Comparison of ENCODE assay signal across 8 mouse cellular contexts in genomic region chr1:161036411-161036841, GRCm38 (mm10). TPM values are rescaled to one million over a fixed set of nuclear protein-coding genes. Genes with fewer than 3 reads are reported as not detected.
A peak's percentile ranks its signal among the peaks of the same experiment; 100 is the strongest.
DNase-seq lines count a peak whose midpoint lies in the region; ATAC-seq and TF ChIP-seq lines count a peak whose summit lies in the region.

No protein-coding gene starts in this region.

- intact Hi-C loops in heart, adult 2 months (cut with DNase I): loop anchor here (10.0 kb wide), 3 partner anchors 158 to 822 kb away; partner anchors contain the start of gene Cacybp
- intact Hi-C loops in heart, postnatal 14 days (cut with DNase I): loop anchor here (5.0 to 10.0 kb wide), 2 partner anchors 96 to 822 kb away; partner anchors contain the start of genes Cacybp and Klhl20

- peak overlapping the region; percentile 74 for H3K4me3 ChIP-seq in heart, adult 2 months
- H3K4me3 ChIP-seq in cortical plate, adult 2 months (ENCODE audit: insufficient read depth, low read length): peak overlapping the region; percentile 91
- H3K4me3 ChIP-seq in hindbrain, embryonic 15.5 days: peak overlapping the region; percentile 64
- H3K4me3 ChIP-seq in midbrain, embryonic 14.5 days (replicated peaks; ENCODE audit: low read depth, low read length): peak overlapping the region; percentile 85

- no peaks in the 10 kb centered on the region for H3K9me3 ChIP-seq in hindbrain, embryonic 15.5 days
- H3K9me3 ChIP-seq in midbrain, embryonic 14.5 days (ENCODE audit: control insufficient read depth, low read length): no peaks in the 10 kb centered on the region

- no peak for TF ChIP-seq EP300 in heart, adult 2 months (IDR thresholded peaks at IDR 0.05; ENCODE audit: insufficient read depth, low read depth, low read length)

- H3K4me2 ChIP-seq in hindbrain, embryonic 15.5 days: peak overlapping the region; percentile 73
- H3K4me2 ChIP-seq in midbrain, embryonic 14.5 days (ENCODE audit: low read length): peak overlapping the region; percentile 92

- H3K79me2 ChIP-seq in heart, adult 2 months (replicated peaks; ENCODE audit: control insufficient read depth, insufficient read depth, low read length): 0 out of 2 replicates have a peak, but pooled peaks cover 2% of the 10 kb centered on the region

- peaks cover 8% of the 10 kb centered on the region for H3K4me1 ChIP-seq in heart, adult 2 months (ENCODE audit: control insufficient read depth, insufficient read depth, low read length)
- H3K4me1 ChIP-seq in cortical plate, adult 2 months (ENCODE audit: control insufficient read depth, insufficient read depth, low read length): no peaks in the 10 kb centered on the region; the same call in 1 of the 2 replicates
- peaks cover 33% of the 10 kb centered on the region for H3K4me1 ChIP-seq in hindbrain, embryonic 15.5 days (replicated peaks)
- H3K4me1 ChIP-seq in midbrain, embryonic 14.5 days (ENCODE audit: control insufficient read depth, insufficient read depth, low read length): peaks cover 25% of the 10 kb centered on the region

- no peak for TF ChIP-seq POLR2A in heart, adult 2 months (IDR thresholded peaks at IDR 0.05; ENCODE audit: insufficient read depth, low read depth, low read length)
- TF ChIP-seq POLR2A in cortical plate, adult 2 months (IDR thresholded peaks at IDR 0.05; ENCODE audit: extremely low read depth, insufficient read depth, low read length): no peak

- peak overlapping the region; percentile 85 for H3K9ac ChIP-seq in heart, adult 2 months (ENCODE audit: low read depth, low read length)
- peak overlapping the region; percentile 70 for H3K9ac ChIP-seq in hindbrain, embryonic 15.5 days
- peak overlapping the region; percentile 75 for H3K9ac ChIP-seq in midbrain, embryonic 14.5 days (replicated peaks; ENCODE audit: low read length)

- no peak for ATAC-seq in hindbrain, embryonic 15.5 days (ENCODE audit: low FRiP score, low read depth)
- no peak for ATAC-seq in midbrain, embryonic 14.5 days (ENCODE audit: low FRiP score, low TSS enrichment)

- no peaks in the 10 kb centered on the region for H3K27me3 ChIP-seq in heart, adult 2 months (ENCODE audit: control insufficient read depth, insufficient read depth, low read length)
- H3K27me3 ChIP-seq in hindbrain, embryonic 15.5 days: no peaks in the 10 kb centered on the region
- no peaks in the 10 kb centered on the region for H3K27me3 ChIP-seq in midbrain, embryonic 14.5 days (ENCODE audit: control insufficient read depth, insufficient read depth, low read length)

- H3K27ac ChIP-seq in heart, adult 2 months: peak overlapping the region; percentile 97; the same call in 1 of the 2 replicates
- H3K27ac ChIP-seq in cortical plate, adult 2 months (ENCODE audit: insufficient read depth, low read length): no peak overlapping the region
- peak overlapping the region; percentile 90 for H3K27ac ChIP-seq in hindbrain, embryonic 15.5 days (replicated peaks)
- peak overlapping the region; percentile 78 for H3K27ac ChIP-seq in midbrain, embryonic 14.5 days (replicated peaks; ENCODE audit: low read depth, low read length)

- no peak for DNase-seq in heart, adult 2 months
- DNase-seq in heart, postnatal 14 days: no peak
- DNase-seq in A20 (ENCODE audit: low read depth, low spot score): peak; percentile 54
- peak; percentile 53 for DNase-seq in midbrain, embryonic 14.5 days
- no peak for DNase-seq in ovary, postnatal 10 days (ENCODE audit: low spot score)
- DNase-seq in thymus, adult 18-20 months: no peak

- H3K36me3 ChIP-seq in heart, adult 2 months (ENCODE audit: control insufficient read depth, insufficient read depth, low read length): peaks cover 29% of the 10 kb centered on the region
- peaks cover 36% of the 10 kb centered on the region for H3K36me3 ChIP-seq in hindbrain, embryonic 15.5 days
- peaks cover 62% of the 10 kb centered on the region for H3K36me3 ChIP-seq in midbrain, embryonic 14.5 days (ENCODE audit: control insufficient read depth, insufficient read depth, low read length)

- TF ChIP-seq CTCF in heart, adult 2 months (IDR thresholded peaks at IDR 0.05): no peak
- TF ChIP-seq CTCF in cortical plate, adult 2 months (IDR thresholded peaks at IDR 0.05; ENCODE audit: extremely low read depth, insufficient read depth, low read length): no peak

- WGBS in heart, adult 2 months: 2% methylated on average over 5 of the region's 5 CpGs
- WGBS in hindbrain, embryonic 15.5 days: under 1% methylated on average over 5 of the region's 5 CpGs
- WGBS in midbrain, embryonic 14.5 days: 0% methylated on average over 5 of the region's 5 CpGs

RNA-seq across cellular contexts. Expression of gene Zbtb37, which starts 1.8 kb away (rescaled TPM):
- 10 to 100 TPM; 13.8 to 14.2 TPM for total RNA-seq in heart, adult 2 months (2021)
- polyA plus RNA-seq in heart, adult 2 months (2012; rRNA removed): 1.8 and 3.8 TPM in 2 replicates
- 10 to 100 TPM; 12.8 to 15.8 TPM for total RNA-seq in heart, postnatal 14 days (2021)
- 4.8 and 5.1 TPM in 2 replicates for polyA plus RNA-seq in cortical plate, adult 2 months (2012; rRNA removed)
- 13.9 and 14.4 TPM in 2 replicates for polyA plus RNA-seq in hindbrain, embryonic 15.5 days (2015; fragmentation: Nextera tagmentation; extraction: Ambion mirVana)
- polyA plus RNA-seq in midbrain, embryonic 14.5 days (2014; fragmentation: Nextera tagmentation; extraction: Ambion mirVana): 18.4 and 23.7 TPM in 2 replicates

RNA-seq across cellular contexts. Expression of gene Dars2, which starts 34.0 kb away (rescaled TPM):
- 10 to 100 TPM; 23.0 to 25.4 TPM for total RNA-seq in heart, adult 2 months (2021)
- 13.7 and 38.3 TPM in 2 replicates for polyA plus RNA-seq in heart, adult 2 months (2012; rRNA removed)
- total RNA-seq in heart, postnatal 14 days (2021): 10 to 100 TPM; 17.4 to 17.6 TPM
- polyA plus RNA-seq in cortical plate, adult 2 months (2012; rRNA removed): 25.0 and 26.2 TPM in 2 replicates
- 24.0 and 26.1 TPM in 2 replicates for polyA plus RNA-seq in hindbrain, embryonic 15.5 days (2015; fragmentation: Nextera tagmentation; extraction: Ambion mirVana)
- polyA plus RNA-seq in midbrain, embryonic 14.5 days (2014; fragmentation: Nextera tagmentation; extraction: Ambion mirVana): 21.1 and 29.5 TPM in 2 replicates

RNA-seq across cellular contexts. Expression of gene Cenpl, which starts 34.1 kb away (rescaled TPM):
- total RNA-seq in heart, adult 2 months (2021): 1 to 10 TPM; 1.1 to 1.2 TPM
- 0.41 and 1.0 TPM in 2 replicates for polyA plus RNA-seq in heart, adult 2 months (2012; rRNA removed)
- 1 to 10 TPM; 1.9 to 2.2 TPM for total RNA-seq in heart, postnatal 14 days (2021)
- polyA plus RNA-seq in cortical plate, adult 2 months (2012; rRNA removed): 0.98 and 1.7 TPM in 2 replicates
- 9.8 and 12.4 TPM in 2 replicates for polyA plus RNA-seq in hindbrain, embryonic 15.5 days (2015; fragmentation: Nextera tagmentation; extraction: Ambion mirVana)
- 9.6 and 12.5 TPM in 2 replicates for polyA plus RNA-seq in midbrain, embryonic 14.5 days (2014; fragmentation: Nextera tagmentation; extraction: Ambion mirVana)

RNA-seq across cellular contexts. Expression of gene Serpinc1, which starts 58.0 kb away (rescaled TPM):
- under 1 TPM; 0.08 to 0.32 TPM for total RNA-seq in heart, adult 2 months (2021)
- polyA plus RNA-seq in heart, adult 2 months (2012; rRNA removed): 0.29 and 2.3 TPM in 2 replicates
- under 1 TPM; 0.31 to 0.41 TPM for total RNA-seq in heart, postnatal 14 days (2021)
- 0.08 and 0.19 TPM in 2 replicates for polyA plus RNA-seq in cortical plate, adult 2 months (2012; rRNA removed)
- 2.8 and 3.6 TPM in 2 replicates for polyA plus RNA-seq in hindbrain, embryonic 15.5 days (2015; fragmentation: Nextera tagmentation; extraction: Ambion mirVana)
- polyA plus RNA-seq in midbrain, embryonic 14.5 days (2014; fragmentation: Nextera tagmentation; extraction: Ambion mirVana): 2.9 and 3.1 TPM in 2 replicates

Comparison
In these comparisons a context has a peak if more than half of its experiments do, and no peak if none do; other contexts are left out.
1. DNase-seq: peak in A20 (single experiment) and midbrain, embryonic 14.5 days (single experiment); none in heart, adult 2 months (0 of 2), heart, postnatal 14 days (0 of 2), ovary, postnatal 10 days (single experiment) and thymus, adult 18-20 months (0 of 2).
2. Peak in every context shown above with its lines, with median percentiles within 50 percentile points of each other: H3K4me3 ChIP-seq and H3K9ac ChIP-seq.